Mouse (Mus musculus): ENCODE results near the gene Ripply3.
A peak's percentile ranks its signal among the peaks of the same experiment; 100 is the strongest.

Ripply3 gene

DNA sequence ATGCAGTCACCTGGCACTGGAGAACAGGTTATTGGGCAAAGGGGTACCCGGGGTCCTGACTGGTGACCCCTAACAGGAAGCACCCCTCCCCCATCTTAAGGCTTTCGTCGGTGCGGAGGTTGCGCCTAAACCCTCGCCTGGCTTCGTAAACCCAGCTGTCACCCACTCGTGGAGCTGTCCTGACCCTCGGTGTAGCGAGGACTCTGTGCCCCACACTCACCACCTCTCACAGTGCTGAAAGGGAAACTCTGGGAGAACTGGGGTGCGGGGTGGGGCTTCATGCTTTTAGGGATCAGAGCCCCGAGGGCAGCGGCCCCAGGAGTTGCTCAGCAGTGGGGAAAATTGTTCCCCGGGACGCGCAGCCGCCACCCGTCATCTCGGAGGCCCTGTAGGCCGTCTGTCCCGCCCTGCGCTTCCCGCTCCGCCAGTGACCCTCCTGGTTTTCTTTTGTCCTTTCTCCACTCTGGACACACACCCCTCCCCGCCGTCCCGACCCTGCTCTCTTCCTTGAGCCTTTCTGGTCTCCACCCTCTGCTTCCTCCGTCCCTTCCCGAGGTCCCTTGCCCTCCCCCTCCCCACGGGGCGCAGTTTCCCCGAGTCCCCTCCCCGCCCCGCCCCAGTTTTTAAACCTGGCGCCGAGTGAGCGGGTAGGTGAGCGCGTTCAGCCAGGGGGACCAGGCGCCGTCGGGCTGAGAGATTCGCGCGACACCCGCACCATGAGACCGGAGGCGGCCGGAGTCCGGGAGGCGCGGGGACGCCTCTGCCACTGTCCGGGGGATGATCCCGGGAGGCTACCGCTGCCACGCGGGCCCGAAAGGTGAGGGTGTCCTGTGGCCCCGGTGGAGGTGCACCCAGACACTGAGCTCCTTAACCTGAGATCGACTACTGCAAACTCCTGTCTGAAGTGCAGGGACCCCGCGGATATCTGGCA is at the start of gene Ripply3:
Gene Ripply3, plus strand, starts transcription at position 640 of the 931 bp plus-strand sequence.
- peak; percentile 77 for DNase-seq (ENCODE audit: low read depth, low spot score)

DNA sequence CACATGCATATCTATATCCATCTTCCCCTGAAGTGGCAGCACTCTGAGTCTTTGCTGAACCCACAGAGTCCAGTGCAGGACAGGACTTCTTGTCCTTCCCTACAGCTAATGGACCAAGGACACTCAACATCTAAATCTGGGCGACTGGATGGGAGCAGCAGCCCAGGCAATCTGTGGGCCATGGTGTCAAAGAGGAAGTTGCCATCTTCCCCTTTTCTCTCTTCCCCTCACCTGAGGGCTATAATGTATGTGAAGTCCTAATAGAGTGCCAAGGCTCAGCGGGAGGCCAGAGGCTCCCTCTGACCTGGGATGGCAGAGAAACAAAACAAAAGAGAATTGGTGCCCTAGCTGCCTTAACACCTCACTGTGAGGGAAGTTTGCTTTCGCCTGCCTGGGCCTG is 44.2 kb upstream of the Ripply3 start:
- no peak for DNase-seq (ENCODE audit: low read depth, low spot score)

DNA sequence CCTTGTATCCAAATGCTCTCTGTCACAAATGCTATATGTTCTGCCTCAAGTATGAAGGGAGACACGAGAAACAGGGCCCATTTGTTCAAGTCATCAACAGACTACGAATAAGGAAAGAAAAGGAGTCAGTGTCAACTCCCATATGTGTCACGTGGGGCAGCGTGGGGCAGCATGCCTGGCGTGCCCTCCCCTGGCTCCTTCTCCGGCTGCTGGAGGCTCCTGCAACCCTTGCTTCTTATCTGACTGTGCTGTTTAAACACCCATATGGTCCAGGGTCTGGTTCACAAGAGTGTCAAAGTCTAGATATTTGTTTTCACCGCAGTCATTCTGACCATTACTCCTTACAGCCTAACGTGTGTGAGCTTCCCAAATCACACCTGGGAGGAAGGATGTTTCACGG is 40.4 kb upstream of the Ripply3 start:
- DNase-seq (ENCODE audit: low read depth, low spot score) = no peak

DNA sequence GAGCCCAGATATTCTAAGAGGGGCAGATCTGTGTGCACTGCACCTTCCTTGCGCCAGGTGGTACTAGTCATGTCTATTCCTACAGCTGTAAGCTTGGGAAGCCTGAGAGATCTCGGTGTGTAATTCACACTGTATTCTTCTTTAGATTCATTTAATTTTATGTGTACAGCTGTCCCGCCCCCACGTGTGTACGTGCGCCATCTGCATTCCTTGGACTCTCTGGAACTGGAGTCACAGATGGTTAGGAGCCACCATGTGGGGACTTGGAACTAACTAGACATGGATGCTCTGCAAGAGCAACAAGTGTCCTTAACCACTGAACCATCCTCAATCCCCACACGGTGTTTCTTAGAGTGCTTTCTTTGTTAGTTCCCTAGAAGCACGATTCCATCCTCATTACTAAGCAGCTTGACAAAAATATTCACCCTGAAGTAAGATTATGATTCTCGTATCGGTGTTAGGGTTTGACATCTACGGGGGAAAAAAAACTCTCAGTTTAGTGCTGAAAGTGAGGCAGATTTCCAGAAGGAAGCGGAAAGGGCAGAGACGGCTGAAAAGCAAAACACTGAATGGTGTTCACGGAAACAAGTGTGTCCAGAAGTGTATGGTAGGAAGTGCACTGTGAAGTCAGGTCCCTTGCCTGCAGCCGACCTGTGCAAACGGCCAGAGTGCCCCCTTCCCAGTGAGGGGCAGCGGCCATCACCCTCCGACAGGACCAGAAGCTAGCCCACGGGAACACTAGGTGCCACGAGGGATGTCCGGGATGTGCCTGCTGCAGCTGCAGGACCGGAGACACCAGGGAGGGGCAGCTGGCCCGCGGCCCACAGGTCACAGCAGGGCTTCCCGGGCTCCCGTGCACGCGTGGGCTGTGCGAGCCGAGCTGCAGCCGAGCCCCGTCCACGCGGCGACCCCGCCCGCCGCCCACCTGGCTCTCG is 38.8 kb upstream of the Ripply3 start:
- DNase-seq (ENCODE audit: low read depth, low spot score) = peak; percentile 63

DNA sequence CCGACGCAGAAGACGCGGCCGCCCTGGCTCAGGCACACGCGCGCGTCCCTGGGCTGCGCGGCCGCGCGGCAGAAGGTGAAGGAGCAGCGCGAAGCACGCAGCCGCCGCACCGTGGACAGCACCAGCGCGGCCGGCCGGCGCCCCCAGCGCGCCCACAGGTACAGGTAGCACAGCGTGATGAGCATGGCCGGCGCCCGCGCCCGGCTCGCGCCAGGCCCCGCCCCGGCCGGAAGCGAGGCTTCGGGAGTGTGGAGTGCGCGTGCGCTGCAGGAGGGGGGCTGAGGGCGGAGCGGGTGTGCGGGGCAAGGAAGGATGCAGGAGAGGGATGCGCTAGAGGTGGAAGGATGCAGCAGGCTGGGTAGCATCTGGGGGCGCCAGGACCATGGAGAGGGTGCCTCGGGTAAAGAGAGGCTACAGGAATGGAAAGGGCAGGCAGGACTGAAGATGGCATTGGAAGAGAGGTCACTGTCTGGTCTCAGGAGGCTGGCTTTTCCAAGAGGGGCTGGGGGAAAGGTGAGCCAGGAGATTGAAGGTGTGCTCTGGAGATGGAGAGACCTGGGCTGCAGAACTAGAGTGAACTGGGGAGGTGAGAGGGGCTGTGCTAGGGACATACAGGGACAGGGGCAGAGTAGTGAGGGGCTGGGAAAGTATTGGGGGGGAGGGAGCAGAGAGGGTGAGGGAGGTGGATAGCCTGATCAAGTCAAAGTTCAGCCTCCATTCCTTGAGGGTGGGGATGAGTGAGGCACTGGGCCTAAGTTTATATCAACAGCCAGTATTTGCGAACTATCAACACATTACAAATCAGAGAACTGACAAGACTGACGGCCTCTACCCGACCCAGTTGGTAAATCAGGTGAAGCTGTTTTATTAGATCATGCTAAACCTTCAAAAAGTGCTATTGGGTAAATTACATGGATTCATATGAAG is 37.9 kb upstream of the Ripply3 start:
- DNase-seq (ENCODE audit: low read depth, low spot score) = peak; percentile 92

DNA sequence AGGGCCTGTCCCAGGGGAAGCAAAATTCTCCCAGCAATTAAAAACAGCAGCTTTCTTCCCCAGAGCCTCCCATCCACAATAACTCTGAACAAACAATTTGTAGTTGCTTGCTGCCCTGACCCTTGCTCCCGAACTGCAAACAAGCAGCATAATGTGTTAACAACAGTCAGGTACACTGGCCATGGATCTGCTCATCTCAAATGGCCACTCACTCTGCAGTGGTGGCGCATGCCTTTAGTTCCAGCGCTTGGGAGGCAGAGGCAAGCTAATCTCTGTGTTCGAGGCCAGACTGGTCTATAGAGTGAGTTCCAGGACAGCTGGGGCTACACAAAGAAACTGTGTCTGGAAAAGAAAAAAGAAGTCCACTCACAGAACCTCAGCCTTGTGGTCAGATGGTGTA is 37.1 kb upstream of the Ripply3 start:
- DNase-seq (ENCODE audit: low read depth, low spot score) = no peak

DNA sequence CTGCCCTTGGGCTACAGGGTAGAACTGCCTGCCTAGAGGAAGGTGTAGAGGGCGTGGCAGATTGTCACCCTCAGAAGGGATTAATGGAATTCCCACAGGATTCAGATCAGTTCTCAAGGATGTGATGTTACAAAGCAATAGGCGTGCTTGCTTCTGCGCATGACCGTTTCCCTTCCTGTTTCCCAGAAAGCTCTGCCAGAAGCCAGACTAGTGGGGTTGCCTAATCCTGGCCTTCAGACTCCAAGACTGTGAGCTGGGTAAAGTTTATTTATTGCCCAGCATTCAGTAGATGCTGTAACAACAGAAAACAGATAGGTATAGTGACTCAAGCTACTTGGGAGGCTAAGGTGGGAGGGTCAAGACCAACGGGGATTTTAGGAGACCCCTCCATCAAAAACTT is 30.1 kb upstream of the Ripply3 start:
- DNase-seq (ENCODE audit: low read depth, low spot score) = no peak

DNA sequence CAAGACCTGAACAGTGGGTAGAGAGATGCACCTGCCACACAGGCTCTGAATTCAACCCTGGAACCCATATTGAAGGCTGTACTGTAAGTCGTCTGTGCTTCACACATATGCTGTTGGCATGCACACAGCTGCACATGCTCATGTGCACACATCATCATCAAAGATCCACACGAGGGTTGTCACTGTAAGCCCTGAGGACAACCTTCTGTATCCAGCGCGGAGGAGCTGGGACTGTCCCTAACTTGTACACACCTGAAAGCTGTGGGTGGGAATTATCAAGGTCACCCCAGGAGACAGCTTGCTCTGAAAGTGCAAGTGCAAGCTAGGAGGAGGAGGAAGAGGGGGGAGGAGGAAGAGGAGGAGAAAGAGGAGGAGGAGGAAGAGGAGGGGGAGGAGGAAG is 29.0 kb upstream of the Ripply3 start:
- DNase-seq (ENCODE audit: low read depth, low spot score) = peak; percentile 54

DNA sequence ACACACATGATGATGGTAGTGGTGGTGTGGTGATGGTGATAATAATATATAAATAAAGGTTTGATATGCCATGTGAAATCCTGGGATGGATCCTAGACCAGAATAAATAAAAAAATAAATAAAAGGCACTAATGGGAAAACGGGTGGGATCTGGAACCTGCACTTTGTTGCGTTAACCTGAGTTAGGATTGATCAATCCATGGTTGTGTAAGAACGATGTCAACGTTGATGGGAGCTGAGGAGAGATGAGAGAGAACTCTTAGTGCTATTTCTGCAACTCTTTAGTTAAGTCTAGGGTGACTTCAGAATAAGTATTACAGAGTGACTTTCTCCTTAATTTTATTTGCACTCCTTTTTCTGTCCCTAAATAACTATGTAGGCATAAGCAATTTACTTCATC is 27.0 kb upstream of the Ripply3 start:
- DNase-seq (ENCODE audit: low read depth, low spot score) = no peak

DNA sequence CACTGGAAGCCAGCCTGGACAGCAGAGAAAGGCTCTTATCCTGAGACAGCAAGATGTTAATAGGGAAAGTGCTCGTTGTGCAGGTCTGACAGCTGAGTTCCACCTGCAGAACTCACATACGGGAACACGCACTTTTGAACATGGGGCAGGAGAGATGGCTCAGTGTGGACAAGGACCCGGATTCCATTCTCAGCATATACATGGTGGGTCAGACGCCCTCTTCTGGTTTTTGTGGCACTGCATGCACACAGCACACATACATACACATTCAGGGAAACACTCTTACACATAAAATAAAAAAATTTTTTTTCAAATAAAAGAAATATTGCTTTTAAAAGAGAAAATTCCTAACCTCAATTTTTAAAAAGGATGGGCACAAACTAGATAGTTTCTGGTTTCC is 26.5 kb upstream of the Ripply3 start:
- peak; percentile 42 for DNase-seq (ENCODE audit: low read depth, low spot score)

DNA sequence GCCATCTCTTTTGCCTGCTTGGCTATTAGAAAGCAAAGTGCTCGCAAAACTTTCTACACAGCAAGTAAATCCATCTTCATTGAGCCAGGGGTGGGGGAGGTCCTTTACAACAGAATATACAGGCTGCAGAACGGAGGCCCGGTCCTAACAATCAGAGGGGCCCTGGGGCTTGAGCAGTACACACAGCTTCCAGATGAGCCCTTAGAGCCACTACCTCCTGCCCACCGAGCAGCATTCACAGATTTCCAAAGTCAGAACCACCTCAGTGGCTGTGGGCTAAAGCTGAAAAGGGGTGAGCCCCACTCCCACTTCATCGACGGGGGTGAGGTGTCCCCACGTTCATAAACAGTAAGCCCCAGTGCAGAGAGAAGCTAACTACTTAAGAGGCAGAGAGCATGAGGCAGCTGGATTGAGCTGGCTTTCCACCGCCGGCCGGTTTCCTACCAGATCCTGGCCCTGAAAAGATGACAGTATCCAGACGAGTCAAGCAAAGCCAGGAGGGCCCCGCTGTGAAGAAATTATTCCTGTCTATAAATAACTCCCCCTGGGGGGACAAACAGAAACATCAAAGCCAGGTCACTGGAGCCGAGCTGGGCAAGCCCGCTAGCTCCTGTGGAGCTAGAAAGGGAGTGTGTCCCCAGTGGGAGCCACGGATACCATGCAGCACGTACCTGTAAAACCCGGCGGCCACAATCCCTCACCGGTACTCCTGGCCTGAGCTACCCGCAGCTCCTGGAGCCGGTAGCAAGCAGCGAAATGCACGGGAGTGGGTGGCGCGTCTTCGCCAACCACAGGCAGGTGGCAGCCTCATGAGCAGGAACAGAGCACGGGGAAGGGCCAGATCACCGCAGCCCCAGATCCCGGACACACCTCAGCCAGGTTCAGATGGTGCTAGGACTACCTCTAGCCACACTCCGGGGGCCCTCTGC is 25.7 kb upstream of the Ripply3 start:
- DNase-seq (ENCODE audit: low read depth, low spot score) = peak; percentile 67

DNA sequence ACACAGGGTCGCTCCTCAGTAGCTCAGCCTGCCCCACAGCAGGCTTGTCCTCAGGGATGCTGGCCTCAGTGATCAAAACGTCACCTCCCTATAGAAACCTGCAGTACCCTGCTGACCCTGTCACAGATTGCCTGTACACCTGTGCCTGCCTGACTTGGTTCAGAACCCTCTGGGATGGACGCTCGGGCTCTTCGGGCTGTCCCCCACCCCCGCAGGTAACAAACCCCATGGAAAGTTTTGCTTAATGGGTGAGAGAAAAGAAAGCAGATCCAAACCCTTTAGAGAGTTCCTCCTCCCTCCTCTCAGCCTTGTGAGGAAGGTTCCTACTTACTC is 25.1 kb upstream of the Ripply3 start:
- DNase-seq (ENCODE audit: low read depth, low spot score) = no peak

DNA sequence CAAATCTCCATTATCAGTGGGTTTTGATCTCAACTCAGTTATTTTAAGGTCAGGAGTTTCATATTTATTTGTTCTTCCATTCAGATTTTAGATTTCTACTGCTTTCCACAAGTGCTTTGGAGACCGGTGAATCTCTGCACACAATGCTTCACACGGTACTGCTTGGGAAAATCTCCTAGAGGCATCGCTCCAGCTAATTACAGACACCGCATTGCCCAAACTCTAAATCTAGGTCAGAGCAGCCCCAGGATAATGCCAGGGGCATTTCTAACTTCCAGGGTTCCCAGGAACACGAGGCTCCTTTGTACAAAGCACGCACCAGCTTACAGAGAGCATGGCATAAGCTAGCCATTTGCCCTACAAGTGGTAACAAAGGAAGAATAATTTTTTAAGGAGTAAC is 20.7 kb upstream of the Ripply3 start:
- no peak for DNase-seq (ENCODE audit: low read depth, low spot score)

DNA sequence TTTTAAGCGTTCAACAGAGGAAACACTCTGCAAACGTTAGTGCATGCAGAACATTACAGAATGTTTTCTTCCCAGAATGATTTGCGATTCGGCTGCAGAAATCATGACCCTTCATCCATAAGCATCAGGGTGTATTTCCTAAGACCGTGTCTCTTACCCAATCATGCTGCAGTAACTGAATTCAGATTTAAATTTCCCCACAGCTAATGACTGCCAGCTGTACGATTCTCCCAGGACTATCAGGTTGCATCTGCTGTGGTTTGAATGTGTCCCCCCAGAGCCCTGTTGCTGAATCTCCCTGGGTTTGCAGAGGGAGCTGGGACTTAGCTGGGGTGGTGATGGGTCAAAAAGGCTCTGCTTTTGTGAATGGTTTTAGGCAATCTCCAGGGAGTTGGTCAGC is 20.3 kb upstream of the Ripply3 start:
- no peak for DNase-seq (ENCODE audit: low read depth, low spot score)

DNA sequence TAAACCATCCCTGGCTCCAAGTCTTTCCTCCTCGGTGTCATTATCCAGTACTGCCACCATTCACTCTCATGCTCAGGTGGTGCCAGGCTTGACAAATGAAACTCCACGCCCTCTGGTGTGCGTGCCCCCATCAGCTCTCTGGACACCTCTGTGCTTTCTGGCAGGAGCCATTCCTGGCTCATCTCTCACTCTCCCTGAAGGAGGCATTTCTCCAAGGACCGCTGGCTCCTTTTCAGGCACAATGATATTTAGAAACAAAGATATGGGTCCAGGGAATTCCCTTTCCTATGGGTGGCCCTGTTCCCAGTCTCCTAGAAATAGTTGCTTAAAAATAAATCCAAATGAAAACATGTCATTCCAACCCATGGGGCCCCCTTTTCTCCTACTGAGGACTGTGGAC is 19.2 kb upstream of the Ripply3 start:
- no peak for DNase-seq (ENCODE audit: low read depth, low spot score)

DNA sequence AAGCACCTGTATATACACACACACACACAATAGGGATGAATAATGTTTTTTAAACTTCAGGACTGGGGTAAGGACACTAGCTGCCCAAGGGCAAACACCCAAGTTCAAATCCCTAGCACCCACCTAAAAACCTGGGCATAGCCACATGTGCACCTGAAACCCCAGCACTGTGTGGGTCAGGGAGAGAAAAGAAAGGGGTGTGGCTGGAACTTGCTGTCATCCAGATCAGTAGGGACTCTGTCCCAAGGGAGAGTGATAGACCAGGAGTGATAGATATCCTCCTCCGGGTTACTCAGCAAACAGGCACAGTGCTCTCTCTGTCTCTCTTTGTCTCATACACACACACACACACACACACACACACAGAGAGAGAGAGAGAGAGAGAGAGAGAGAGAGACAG is 16.8 kb upstream of the Ripply3 start:
- DNase-seq (ENCODE audit: low read depth, low spot score) = no peak

DNA sequence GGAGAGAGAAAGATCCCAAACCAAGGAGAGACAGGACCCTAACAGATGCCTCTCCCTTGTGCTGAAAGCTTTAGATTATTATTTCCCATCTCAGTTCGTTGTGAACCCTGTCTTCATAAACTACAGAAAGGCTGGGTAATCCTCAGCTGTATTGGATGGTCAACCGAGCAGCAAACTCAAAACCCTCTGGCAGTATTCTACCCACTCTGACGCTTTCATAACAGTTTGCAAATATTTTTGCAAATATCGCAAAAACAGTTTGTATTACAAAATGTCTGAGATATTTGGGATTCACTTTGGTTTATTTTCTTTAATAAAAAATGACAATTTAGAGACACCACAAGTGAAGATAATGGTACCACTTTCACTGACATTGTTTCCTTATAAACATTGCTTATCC is 16.3 kb upstream of the Ripply3 start:
- DNase-seq (ENCODE audit: low read depth, low spot score) = no peak

DNA sequence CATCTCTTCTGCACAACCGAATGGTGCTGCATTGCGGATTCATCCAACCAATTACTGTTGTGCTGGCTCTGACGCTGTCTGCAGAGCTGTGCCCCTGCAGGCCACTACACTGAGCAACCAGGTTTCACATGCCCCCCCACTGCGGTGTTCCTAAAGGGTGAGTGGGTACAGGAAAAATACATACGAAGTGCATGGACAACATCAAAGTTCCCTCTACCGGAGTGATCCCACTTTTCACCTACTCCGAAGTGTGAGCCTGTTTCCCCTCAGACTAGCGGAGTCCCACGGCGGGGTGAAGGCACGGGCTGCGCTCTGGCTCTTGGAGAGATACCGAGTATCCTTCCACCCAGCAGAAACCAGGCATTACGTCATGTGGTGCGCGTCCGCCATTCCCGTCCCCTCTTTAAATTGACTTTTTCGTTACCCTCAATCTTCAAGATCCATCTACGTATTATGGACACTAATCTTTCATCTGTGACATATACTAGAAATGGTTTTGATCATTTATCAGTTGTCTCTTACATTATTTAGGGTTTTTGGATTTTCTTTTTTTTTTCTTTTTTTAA is 15.5 kb upstream of the Ripply3 start:
- DNase-seq (ENCODE audit: low read depth, low spot score) = peak; percentile 91

DNA sequence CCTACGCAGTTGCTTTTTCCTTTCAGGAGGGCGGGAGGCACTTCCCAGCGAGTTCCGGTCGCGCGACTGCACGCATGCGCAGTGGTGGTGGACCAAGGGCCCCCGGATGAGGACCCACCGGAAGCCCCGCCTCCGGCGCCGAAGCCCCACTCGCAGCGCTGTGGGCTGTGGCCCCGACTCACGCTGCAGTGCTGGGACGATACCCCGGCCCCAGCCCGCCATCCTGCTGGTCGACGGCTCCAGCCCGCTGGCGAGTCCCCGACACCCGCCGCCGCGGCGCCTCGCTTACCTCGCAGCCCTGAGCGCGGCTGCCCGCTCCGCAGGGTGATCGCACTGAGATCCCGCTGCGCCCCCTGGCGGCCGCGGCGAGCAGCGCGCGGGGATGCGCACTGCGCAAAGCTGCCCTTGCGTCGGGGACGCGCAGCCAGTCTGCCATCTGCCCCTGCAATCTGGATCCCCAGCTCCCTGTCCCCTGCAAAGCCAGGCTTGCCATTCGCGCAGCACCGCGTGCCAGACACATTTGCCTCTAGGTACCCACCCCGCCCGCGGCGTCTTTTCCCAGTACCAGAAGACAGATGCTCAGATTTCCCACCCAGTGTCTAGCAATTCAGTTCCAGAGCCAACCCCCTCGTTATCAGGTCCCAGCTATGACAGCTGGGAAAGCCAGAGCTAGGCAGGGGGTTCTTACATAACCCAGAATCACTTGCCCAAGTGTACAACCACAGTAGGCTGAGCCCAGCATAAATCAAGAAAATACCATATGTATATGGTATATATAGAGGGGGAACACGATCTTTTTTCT is 14.8 kb upstream of the Ripply3 start, which contains the start of gene Hlcs:
Gene Hlcs, minus strand, starts transcription at position 343 of the 802 bp plus-strand sequence.
- peak; percentile 95 for DNase-seq (ENCODE audit: low read depth, low spot score)
